Mouse (Mus musculus): ENCODE measurements around the gene Hspa4. TPM values are rescaled to one million over a fixed set of nuclear protein-coding genes. Genes with fewer than 3 reads are reported as not detected.

Hspa4 gene
- total RNA-seq, 4 experiments from 2014 or later, result 68.4 to 86.4 (median 78.9) TPM

GRCm38 (mm10) chr11:53252186-53253119, 47.8 kb downstream of the Hspa4 start:
- DNase-seq (ENCODE audit: low spot score in 2 of 2), result no peak

- no peak for DNase-seq (ENCODE audit: low spot score in 2 of 2)
Observed at GRCm38 (mm10) chr11:53250796-53251195, 49.5 kb downstream of the Hspa4 start.

GRCm38 (mm10) chr11:53249686-53250085, 50.6 kb downstream of the Hspa4 start:
- DNase-seq (ENCODE audit: low spot score in 2 of 2), result no peak

GRCm38 (mm10) chr11:53245561-53245960, 54.7 kb downstream of the Hspa4 start:
- DNase-seq (ENCODE audit: low spot score in 2 of 2), result no peak

- DNase-seq (ENCODE audit: low spot score in 2 of 2), result no peak
Observed at GRCm38 (mm10) chr11:53243199-53243598, 57.1 kb downstream of the Hspa4 start.

- no peak for DNase-seq (ENCODE audit: low spot score in 2 of 2)
Observed at GRCm38 (mm10) chr11:53233590-53233989, 66.7 kb downstream of the Hspa4 start.

GRCm38 (mm10) chr11:53231836-53232235, 68.4 kb downstream of the Hspa4 start:
- no peak for DNase-seq (ENCODE audit: low spot score in 2 of 2)

GRCm38 (mm10) chr11:53229011-53229410, 71.2 kb downstream of the Hspa4 start:
- no peak for DNase-seq (ENCODE audit: low spot score in 2 of 2)

- DNase-seq (ENCODE audit: low spot score in 2 of 2), result no peak
Observed at GRCm38 (mm10) chr11:53210876-53211275, 89.4 kb downstream of the Hspa4 start.

Other genes with a start within 250 kb of the Hspa4 start
- 10 to 100 TPM in 1 of 4 experiments, 1 to 10 TPM in 3; 5.1 to 11.2 (median 6.2) TPM for gene Zcchc10, start 24.2 kb upstream of the Hspa4 start, total RNA-seq (2022)
- gene Aff4, start 50.4 kb upstream of the Hspa4 start, total RNA-seq (2022), result 100 to 1,000 TPM in 1 of 4 experiments, 10 to 100 TPM in 3; 72.4 to 108 (median 78.6) TPM
- gene Leap2, start 122.7 kb upstream of the Hspa4 start, total RNA-seq (2022), result not detected
- gene Uqcrq, start 130.4 kb upstream of the Hspa4 start, total RNA-seq (2022), result 1,000 to 10,000 TPM; 1,108 to 1,285 (median 1,159) TPM
- under 1 TPM; 0.27 to 0.56 (median 0.28) TPM for gene Gdf9, start 130.6 kb upstream of the Hspa4 start, total RNA-seq (2022)
- gene Gm10447, start 156.7 kb upstream of the Hspa4 start, total RNA-seq (2022), result under 1 TPM in 1 of 4 experiments, not detected in 3; 0.11 TPM
- gene Shroom1, start 156.7 kb upstream of the Hspa4 start, total RNA-seq (2022), result 1 to 10 TPM in 1 of 4 experiments, under 1 TPM in 3; 0.29 to 1.2 (median 0.74) TPM
- not detected for gene Gm9837, start 170.0 kb upstream of the Hspa4 start, total RNA-seq (2022)
- gene Gm9945, start 179.7 kb upstream of the Hspa4 start, total RNA-seq (2022), result not detected
- under 1 TPM in 1 of 4 experiments, not detected in 3; 0.13 TPM for gene Sowaha, start 179.8 kb upstream of the Hspa4 start, total RNA-seq (2022)
- gene Sept8, start 218.8 kb upstream of the Hspa4 start, total RNA-seq (2022), result 1 to 10 TPM; 4.5 to 8.4 (median 7.1) TPM